Mouse (Mus musculus) bone marrow macrophage, adult 2 months (primary cell): ENCODE measurements around the gene Sh3d19.

Experiments used
- CTCF ChIP-seq: IDR thresholded peaks from 2 replicates; pipeline ENCODE4 v1.5.1; 2012; ENCODE audit warnings: low read depth, mild to moderate bottlenecking, low read length, moderate library complexity
- POLR2A ChIP-seq: IDR thresholded peaks from 2 replicates; pipeline ENCODE4 v1.6.1; 2012; ENCODE audit warnings: mild to moderate bottlenecking, low read depth, low read length, borderline replicate concordance

DNA sequence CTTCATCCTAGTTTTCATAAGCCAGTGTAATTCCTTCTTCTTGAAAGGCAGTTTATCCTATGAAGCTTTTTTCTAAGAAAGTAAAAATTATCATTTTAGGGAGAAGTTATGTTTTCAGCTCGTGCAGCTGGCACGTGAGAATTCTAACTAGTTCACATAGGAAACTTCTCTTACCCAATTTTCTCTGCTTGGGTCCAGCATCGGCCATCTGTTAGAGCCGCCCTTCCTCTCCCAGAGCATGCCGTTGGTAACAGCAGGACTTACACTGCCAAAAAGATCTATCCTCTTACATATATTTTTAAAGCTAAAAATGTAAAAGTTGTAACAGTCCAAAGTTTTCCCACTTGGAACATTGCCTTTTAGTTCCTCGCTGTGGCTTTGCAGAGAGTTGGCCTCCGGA, 138.2 kb downstream of the Sh3d19 start:
- TF ChIP-seq POLR2A = no peak
- TF ChIP-seq CTCF = no peak
